Mouse (Mus musculus) heart, adult 2 months (tissue): ENCODE results near the gene Gm20388. TPM values are rescaled to one million over a fixed set of nuclear protein-coding genes. Genes with fewer than 3 reads are reported as not detected.
A peak's percentile ranks its signal among the peaks of the same experiment; 100 is the strongest.

Source experiments
- DNase-seq, 2 experiments: peaks; one replicate each; pipeline ENCODE4 v3.0.0; 2021
- H3K27ac ChIP-seq: fragments of 200-600 bp; 2 replicates; pipeline ENCODE4 v1.8.1; 2022
- H3K27me3 ChIP-seq: fragments of 200-500 bp; 2 replicates; pipeline ENCODE4 v1.6.1; 2012; ENCODE audit warnings: mild to moderate bottlenecking, low read length, inconsistent platforms, mixed read lengths; ENCODE audit not compliant: control insufficient read depth, insufficient read depth
- H3K36me3 ChIP-seq: fragments of 200-500 bp; 2 replicates; pipeline ENCODE4 v1.6.1; 2012; ENCODE audit warnings: low read length, inconsistent platforms; ENCODE audit not compliant: control insufficient read depth, insufficient read depth
- H3K4me1 ChIP-seq: fragments of 200-500 bp; 2 replicates; pipeline ENCODE4 v1.6.1; 2011; ENCODE audit warnings: low read length; ENCODE audit not compliant: control insufficient read depth, insufficient read depth
- H3K4me3 ChIP-seq: fragments of 200-600 bp; 2 replicates; pipeline ENCODE4 v1.8.1; 2022
- H3K79me2 ChIP-seq: fragments of 200-500 bp; replicated peaks from 2 replicates; pipeline ENCODE4 v1.6.1; 2012; ENCODE audit warnings: mild to moderate bottlenecking, inconsistent platforms, low read length, moderate library complexity, mixed read lengths; ENCODE audit not compliant: control insufficient read depth, insufficient read depth
- H3K9ac ChIP-seq: fragments of 200-500 bp; 2 replicates; pipeline ENCODE4 v1.6.1; 2012; ENCODE audit warnings: low read depth, mild to moderate bottlenecking, control low read depth, inconsistent platforms, low read length, mixed read lengths
- CTCF ChIP-seq: fragments of 200-600 bp; IDR thresholded peaks from 2 replicates; pipeline ENCODE4 v1.8.1; 2022; ENCODE audit warnings: antibody characterized with exemption, mild to moderate bottlenecking, moderate library complexity
- EP300 ChIP-seq: fragments of 200-500 bp; IDR thresholded peaks from 2 replicates; pipeline ENCODE4 v1.6.1; 2011; ENCODE audit warnings: low read depth, low read length, control low read depth; ENCODE audit not compliant: insufficient read depth
- POLR2A ChIP-seq: fragments of 200-500 bp; IDR thresholded peaks from 2 replicates; pipeline ENCODE4 v1.6.1; 2011; ENCODE audit warnings: mild to moderate bottlenecking, low read depth, low read length, control low read depth; ENCODE audit not compliant: insufficient read depth
- WGBS: fragments of 180-500 bp; shearing (Covaris S2); methylation state at CpG from one replicate; pipeline ENCODE4 v1.1.7; 2018; 5-methylcytosine and 5-hydroxymethylcytosine counted together
- intact Hi-C: fragments of 180-260 bp; cut with DNase I; formaldehyde crosslinking; loops from one replicate; pipeline ENCODE4 v1.15.1; 2025
- polyA plus RNA-seq: library from polyadenylated mRNA; depleted of rRNA; stranded (reverse); fragments of >200 nt; gene quantifications from 2 replicates; pipeline ENCODE4 v1.2.3, GENCODE M21; 2012
- total RNA-seq, 2 experiments: library from RNA; stranded (reverse); gene quantifications; 2 replicates each; pipeline ENCODE4 v1.2.3; 2021

The Gm20388 gene
- total and polyA plus RNA-seq, 3 experiments, result 1.8 to 32.3 TPM; not detected in 1

DNA sequence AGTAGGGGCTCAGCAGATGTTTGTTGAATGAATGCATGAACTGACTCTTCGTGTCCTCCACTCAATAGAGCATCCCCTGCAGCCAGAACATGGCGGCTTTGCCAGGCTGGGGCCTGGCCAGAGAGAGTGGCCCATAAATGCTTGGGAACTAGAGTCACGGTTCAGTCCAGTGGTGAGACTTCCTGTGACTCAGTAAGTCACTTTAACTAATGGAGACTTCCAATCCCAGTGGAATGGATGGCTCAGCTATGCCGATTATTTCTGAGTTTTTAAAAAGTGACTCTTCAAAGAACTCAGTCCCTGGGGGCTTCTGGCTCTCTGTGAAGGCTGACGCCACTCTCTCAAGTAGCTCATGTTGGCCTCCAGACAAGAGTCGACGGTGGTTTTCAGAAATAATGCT is 1285.3 kb downstream of the Gm20388 start:
- 65% methylated on average over 7 of the region's 7 CpGs for whole genome bisulfite sequencing
- TF ChIP-seq EP300, result no peak
- TF ChIP-seq POLR2A, result no peak
- TF ChIP-seq CTCF, result no peak
- no peak for DNase-seq
- Histone ChIP-seq H3K36me3 (no peaks in the 10 kb centered on the region), H3K27ac (no peak overlapping the region; the same call in 1 of the 2 replicates), H3K79me2 (no peaks in the 10 kb centered on the region), H3K9ac (no peak overlapping the region), H3K4me3 (no peak overlapping the region), H3K27me3 (no peaks in the 10 kb centered on the region), H3K4me1 (no peaks in the 10 kb centered on the region; the same call in 1 of the 2 replicates)
- intact Hi-C loops, result no loop called here

DNA sequence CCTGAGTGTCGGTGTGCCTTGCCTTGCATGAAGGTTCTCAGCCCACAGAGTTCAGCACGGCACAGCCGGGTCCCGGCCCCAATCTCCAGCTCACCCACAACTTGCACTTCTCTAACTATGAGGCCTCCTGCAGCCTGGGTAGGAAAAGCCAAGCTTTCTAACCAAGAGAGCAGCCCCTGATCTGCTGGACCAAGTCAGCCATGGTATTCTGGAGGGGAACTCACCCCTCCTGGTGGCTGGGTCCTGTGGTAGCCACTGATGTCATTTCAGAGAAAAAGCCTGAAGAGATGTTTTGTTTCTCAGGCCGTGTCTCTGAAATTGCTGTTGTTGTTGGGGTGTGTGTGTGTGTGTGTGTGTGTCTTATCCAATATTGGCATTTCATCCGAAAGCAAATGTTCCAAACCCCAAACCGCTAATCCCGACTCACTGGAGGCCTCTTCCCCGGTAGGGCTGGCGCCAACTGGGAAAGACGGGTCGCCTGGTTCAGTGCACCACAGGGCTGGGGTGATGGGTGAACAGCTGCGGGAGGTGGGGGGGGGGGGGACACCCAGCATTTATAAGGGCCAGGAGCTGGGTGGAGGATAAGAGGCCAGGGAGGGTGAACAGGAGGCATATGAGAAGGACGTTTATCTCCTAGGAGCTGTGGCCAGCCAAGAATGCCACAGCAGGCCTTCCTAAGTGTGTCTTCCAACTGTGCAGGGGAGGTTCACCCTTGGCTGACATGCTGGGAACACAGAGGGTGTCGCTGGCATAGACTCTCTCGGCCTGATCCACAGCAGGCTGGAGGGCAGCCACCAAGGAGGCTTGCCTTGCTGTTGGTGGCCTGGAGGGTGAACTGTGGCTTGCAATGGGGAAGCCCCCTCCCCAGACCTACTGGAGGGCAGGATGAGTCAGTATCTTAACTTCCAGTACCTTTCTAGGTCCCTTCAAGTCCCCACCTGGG is 1286.4 kb downstream of the Gm20388 start:
- Histone ChIP-seq H3K27me3 (no peaks in the 10 kb centered on the region), H3K79me2 (no peaks in the 10 kb centered on the region), H3K27ac (no peak overlapping the region), H3K4me1 (no peaks in the 10 kb centered on the region; the same call in 1 of the 2 replicates), H3K9ac (no peak overlapping the region), H3K36me3 (no peaks in the 10 kb centered on the region), H3K4me3 (no peak overlapping the region)
- DNase-seq, result peak in 1 of 2 experiments; percentile 33
- WGBS, result 74% methylated on average over 16 of the region's 16 CpGs
- TF ChIP-seq CTCF (peak; percentile 33), POLR2A (no peak)
- intact Hi-C loops, result no loop called here

DNA sequence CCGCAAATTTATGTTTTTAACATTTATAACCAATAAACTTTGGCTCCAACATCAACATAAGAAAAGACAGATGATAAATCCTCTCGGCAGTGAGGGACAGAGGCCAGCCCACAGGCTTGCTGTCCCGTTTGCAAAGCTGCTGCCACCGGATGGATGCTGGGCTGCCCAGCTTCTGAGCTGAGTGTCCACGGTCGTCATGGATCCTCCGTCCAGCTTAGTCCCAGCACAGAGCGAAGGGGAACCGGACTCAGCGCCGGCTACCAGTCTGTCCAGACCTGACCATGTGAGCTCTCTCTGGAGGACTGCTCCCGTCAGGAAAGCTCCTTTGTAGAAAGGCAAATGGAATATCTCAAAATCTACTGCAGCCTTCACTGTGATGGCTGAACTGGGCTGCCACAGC is 1289.4 kb downstream of the Gm20388 start:
- TF ChIP-seq CTCF (no peak), POLR2A (no peak), EP300 (no peak)
- WGBS, result 25% methylated on average over 12 of the region's 12 CpGs
- Histone ChIP-seq H3K27me3 (no peaks in the 10 kb centered on the region), H3K27ac (no peak overlapping the region), H3K79me2 (no peaks in the 10 kb centered on the region), H3K4me1 (no peaks in the 10 kb centered on the region; the same call in 1 of the 2 replicates), H3K36me3 (no peaks in the 10 kb centered on the region), H3K4me3 (no peak overlapping the region), H3K9ac (no peak overlapping the region)
- intact Hi-C loops, result no loop called here
- DNase-seq, result no peak

DNA sequence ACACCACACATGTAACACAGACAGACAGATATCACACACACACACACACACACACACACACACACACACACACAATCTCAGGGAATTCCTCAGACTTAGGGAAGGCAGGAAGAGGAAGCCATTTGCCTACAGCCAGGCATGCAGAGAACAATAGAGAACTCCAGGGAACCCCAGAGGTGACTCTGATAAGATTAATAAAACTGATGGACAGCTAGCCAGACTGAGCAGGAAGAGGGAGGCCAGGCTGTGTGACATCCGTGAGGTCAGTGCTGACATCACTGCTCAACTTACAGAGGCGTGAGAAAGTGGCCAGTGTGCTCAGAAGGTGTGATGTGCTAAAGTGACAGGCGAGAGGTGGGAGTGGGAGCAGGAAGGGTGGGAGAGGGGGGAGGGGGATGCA is 1290.3 kb downstream of the Gm20388 start:
- WGBS, result 24% methylated on average over 3 of the region's 3 CpGs
- intact Hi-C loops, result no loop called here
- TF ChIP-seq EP300 (no peak), POLR2A (no peak), CTCF (no peak)
- Histone ChIP-seq H3K27ac (no peak overlapping the region), H3K79me2 (no peaks in the 10 kb centered on the region), H3K4me1 (no peaks in the 10 kb centered on the region; the same call in 1 of the 2 replicates), H3K9ac (no peak overlapping the region), H3K36me3 (no peaks in the 10 kb centered on the region), H3K4me3 (no peak overlapping the region), H3K27me3 (no peaks in the 10 kb centered on the region)
- peak in 1 of 2 experiments; percentile 24 for DNase-seq

DNA sequence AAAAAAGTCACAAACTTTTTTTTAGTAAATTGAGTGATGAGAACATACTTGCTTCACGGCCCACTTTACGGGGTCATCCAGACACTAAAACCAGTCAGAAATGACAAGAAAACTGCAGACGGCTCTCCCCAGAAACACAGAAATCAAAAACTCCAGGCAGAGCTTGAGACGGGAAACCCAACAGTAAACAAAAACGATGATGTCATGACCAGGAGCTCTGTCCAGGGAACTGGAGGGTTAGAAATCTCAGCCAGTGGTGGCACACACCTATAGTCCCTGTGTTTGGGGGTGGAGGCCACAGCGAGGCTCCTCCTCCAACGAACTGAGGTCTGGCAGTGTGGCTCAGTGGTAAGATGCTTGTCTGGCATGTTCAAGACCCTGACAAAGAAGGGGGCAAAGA is 1291.0 kb downstream of the Gm20388 start:
- H3K27ac ChIP-seq, result no peak overlapping the region
- 64% methylated on average over 7 of the region's 7 CpGs for WGBS

More for the DNA sequence above, 1291.0 kb downstream of the Gm20388 start:
- H3K79me2 ChIP-seq, result no peaks in the 10 kb centered on the region
- TF ChIP-seq POLR2A (no peak), EP300 (no peak), CTCF (no peak)
- no peak for DNase-seq
- H3K36me3 ChIP-seq, result no peaks in the 10 kb centered on the region
- H3K4me1 ChIP-seq, result peaks cover under 1% of the 10 kb centered on the region
- no peaks in the 10 kb centered on the region for H3K27me3 ChIP-seq
- no peak overlapping the region for H3K9ac ChIP-seq
- H3K4me3 ChIP-seq, result no peak overlapping the region
- intact Hi-C loops, result no loop called here
